Mouse (Mus musculus) lung, postnatal 0 days (tissue): Measurements from ENCODE around the gene Shisa3.

ENCODE experiments used
- CTCF ChIP-seq: IDR thresholded peaks from 2 replicates; pipeline ENCODE4 v1.5.1; 2016; ENCODE audit warnings: antibody characterized with exemption, mild to moderate bottlenecking
- EP300 ChIP-seq: IDR thresholded peaks from 2 replicates; pipeline ENCODE4 v1.6.1; 2016; ENCODE audit warnings: antibody characterized with exemption, mild to moderate bottlenecking, control low read depth

DNA sequence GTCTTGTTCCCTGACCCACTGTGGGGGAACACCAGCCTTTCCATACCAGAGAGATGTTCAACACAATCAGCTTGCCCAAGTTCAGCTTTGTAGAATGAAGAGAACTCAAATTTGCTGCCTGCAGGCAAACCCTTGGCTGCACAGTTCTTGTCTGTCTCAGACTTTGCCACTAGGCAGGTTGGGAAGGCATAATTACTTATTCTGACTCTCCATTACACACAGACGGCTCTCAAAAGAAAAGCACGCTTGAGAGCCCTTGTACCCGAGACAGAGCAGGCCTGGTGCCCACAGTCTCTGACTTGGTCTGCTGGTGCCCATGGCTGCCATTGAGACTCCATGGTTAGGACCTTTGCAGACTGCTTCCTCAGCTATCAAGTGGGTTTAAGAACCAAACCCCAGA is 26.7 kb downstream of the Shisa3 start:
- TF ChIP-seq CTCF (no peak), EP300 (no peak)
